Mouse (Mus musculus) forelimb bud, embryonic 11.5 days (tissue): ENCODE measurements around the gene Kcnk5.

Experiments
- DNase-seq: peaks from one replicate; pipeline ENCODE4 v3.0.0-alpha.2; 2012; ENCODE audit warnings: low read depth, low spot score

Kcnk5 gene

DNA sequence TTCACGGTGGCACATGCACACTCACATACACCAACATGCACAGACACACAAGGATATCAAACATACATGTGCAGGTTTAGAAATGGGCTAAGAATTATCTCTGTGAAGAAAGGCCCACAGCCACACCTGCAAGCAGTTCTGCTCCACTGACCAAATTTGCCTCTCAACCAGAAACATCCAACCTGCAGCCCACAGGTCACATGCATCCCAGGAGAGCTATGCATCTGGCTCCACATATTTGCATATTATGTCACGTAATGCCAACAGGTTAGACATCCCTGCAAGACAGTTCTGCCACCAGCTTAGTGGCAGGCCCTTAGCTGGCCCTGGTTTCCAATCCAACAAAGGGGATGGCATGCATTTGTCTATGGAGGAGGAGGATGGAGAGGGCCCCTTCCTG, 13.6 kb downstream of the Kcnk5 start:
- no peak for DNase-seq

DNA sequence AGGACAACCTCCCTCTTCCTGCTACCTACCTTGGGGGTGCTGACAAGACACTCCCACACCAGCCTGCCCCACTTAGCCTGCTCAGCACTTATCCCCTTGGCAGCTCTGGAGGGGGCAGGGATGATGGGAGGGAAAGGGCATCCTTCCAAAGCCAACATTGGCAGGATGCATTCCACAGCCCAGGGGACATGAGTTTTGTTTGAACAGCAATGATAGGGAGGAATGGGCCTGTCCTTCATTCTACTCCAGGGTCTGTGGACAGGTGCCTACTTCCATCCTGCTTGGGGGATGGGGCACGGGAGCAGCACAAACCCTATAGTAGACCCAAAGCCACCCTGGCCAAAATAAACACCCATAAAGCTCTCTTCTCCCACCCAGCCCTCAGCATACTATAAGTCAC, 16.2 kb downstream of the Kcnk5 start:
- no peak for DNase-seq

DNA sequence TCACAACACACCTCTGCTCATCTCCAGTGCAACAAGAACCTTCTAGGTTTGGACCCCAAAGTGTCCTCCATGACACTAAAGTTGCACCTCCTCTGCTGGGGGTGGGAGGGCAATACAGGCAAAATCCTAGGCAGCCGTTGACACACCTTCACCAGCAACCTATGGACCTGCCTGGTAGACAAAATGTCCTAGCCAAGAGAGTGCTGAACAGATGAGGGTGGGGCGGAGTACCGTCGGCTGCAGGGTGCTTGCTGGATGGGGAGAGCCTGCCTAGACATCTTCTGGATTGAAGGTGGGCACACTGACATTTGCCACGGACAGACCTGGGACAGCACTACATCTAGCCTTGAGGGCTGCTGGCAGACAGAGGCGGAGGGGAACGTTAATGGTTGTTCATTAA, 17.2 kb downstream of the Kcnk5 start:
- DNase-seq, result no peak

DNA sequence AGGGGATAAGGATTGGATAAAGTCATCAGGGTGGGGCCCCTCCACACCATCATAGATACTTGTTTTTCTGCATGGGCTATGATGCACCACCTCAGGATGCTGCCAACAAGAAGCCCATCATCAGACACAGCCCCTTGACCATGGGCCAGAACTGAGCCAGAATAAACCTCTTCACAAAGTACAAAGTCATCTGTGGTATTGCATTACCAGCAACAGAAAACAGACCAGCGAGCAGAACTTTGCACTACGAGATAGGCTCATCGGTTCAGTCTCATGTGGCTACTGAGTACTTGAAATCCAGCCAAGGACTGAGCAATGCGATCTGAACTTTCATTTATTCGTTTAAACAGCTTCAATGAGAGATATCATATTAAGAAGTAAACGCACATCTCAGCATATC, 18.9 kb downstream of the Kcnk5 start:
- no peak for DNase-seq

DNA sequence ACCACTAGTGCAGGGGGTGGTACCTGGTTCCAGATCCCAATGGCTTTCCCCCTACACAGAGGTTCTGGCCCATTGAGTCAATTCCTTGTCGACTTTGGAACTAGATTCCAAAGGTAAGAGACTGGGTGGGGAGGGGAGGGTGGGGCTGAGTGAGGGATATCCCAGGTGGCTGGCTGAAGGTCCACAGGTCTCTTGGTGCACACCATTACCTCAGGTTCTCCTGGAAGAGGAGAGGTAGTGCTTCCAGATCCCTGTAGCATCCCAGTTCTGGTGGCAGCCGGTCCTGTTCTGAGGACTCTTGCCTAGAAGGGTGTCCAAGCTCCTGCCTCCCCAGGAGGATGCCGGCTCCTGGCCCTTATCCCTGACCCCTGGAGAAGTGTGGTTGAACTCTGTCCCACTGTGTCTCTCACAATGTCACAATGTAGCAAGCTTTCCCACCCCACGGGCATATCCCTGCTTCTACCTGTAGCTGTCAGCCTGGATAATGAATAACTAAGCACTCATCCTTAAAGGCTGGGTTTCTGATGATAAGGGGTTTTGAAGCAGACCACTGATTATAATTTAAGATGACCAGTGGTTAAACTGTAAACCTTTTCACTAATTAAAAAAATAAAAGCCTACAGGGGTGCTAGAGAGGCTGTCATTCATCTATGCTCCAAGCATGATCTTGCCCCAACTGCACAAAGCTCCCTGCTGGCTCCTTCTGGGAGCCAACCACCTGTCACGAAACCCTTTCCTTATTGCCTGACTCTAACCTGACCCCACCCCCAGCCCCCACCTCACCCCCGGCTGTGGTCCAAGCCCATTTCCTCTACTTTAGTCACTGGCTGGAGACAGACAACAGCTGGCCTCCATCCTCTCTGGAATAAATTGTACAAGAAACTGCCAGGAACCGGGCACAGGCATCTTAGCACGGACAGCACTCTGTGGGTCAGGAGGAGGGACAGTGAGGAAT, 22.6 kb downstream of the Kcnk5 start:
- DNase-seq, result no peak

DNA sequence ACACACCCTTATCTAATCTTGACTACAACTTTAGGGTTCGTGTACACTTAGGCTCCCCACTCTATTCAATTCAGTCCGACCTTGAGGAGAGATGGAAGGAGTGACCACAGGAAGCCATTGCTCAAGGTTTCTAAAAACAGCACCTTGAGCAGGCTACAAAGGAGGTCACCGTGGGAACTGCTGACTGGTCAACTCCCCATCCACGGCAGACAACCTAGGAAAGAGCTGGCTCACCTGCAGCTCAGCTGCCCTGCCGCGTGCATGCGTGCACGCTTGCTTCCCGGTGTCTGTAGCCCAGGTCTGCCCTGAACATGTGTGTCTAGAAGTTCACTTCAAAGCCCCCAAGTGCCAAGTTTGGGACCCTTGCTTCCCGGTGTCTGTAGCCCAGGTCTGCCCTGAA, 24.0 kb downstream of the Kcnk5 start:
- DNase-seq, result no peak

DNA sequence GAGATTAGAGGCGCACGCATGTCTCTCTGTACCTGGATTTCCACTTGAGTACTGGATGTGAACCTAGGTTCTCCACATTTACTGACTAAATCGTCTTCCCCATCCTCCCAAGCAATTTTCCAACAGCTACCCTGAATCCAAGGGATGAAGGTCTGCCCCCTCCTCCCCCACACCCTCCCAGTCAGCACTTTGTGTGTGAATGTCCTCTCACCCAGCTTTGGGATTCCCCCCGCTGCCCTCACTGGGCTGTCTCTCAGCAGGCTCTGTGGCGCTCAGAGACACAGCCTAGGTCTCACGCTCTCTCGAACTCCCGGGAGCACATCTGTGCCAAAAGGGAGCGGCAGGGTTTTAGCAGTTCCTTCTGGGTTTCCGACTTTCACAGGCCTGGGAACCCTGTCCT, 25.9 kb downstream of the Kcnk5 start:
- no peak for DNase-seq

DNA sequence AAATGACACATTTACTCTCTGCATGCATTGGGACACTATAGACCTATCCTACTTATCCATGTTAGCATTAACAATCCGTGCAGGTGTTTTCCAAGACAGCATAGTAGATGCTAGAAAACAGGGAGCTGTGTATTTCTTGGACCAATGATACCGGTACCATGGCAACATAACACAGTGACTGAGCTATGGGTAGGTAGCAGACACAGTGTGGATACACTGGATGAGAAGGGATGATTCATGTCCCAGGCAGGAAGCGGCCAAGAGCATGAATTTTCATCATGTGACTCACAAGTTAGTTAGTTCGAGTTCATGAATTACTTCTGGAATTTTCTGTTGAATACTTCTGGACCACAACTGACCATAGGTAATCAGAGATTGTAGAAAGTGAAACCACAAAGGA, 26.7 kb downstream of the Kcnk5 start:
- DNase-seq, result no peak

DNA sequence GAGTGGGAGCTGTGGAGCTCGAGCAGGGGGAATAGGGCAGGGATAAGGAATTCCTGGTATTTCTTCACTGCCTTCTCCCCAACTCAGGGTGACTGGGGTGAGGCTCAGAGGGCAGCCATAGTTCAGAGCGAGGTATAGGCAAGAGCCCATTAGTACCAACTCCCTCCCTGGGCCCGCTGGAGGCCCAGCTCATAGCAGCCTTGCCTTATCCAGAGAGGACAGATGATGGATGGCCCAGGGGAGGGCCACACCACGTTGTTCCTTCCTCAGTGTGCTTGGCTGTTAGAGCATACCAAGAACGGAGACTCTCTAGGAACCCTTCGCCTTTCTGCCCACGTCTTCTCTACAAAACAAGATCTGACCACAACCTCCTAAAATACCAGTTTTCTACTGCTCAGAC, 27.4 kb downstream of the Kcnk5 start:
- DNase-seq, result no peak

DNA sequence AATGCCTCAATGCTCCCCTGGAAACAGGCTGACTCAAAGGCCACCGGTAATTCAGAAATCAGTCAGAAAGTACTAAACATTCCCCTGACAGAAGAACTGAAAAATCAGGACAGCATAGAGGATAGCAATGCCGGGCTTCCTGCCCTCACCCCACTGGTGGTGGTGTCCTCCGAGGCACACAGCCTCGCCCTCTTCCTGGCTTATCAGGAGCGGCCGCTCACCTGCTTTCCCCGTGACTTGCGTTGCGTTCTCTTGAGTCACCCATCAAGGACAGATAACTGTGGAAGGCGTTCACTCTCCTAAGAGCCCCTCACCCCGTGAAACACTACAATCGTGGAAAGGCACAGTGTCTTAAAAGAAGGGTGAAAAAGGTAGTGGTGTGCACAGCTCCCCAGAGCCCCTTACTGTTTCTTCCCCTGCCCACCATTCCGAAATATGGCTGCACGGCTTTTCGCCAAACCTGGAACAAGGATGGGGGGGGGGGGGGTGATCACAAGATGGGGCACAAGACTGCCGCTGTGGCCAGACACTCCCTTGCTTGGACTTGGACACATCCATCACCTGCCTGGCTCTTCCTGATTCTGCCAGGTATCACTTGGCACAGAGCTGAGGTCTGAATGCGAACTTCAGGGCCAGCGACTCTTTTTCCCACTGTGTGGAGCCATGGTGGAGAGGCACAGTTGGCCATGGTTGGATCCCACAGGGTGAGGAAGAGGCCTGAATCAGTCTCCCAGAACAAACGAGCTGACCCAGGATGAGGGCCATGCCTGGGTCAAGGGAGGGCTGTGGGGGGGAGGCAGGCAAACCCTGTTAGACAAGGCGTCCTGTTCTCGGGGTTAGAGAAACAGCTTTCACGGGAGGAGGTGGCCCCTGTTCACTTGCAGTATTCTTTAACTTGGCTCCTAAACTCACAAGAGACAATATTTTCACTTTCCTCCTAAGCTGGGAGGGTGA, 32.2 kb downstream of the Kcnk5 start:
- no peak for DNase-seq

DNA sequence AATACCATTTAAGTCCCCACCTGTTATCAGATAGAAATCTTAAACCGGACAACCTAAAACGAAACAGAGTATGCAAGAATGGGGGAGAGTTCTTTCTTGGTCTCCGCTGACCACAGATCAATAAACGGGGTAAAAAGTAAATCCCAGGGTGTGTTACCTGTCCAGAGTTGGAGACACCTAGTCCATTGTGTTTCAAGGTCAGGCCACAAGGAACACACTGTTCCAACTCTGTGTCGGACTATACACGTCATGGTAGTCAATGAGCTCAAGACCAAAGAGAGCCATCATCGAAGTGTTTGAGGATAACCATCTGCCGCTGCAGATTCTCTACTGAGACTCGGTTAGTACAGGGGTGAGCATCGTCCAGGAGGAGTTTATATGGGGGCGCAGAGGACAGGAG, 33.1 kb downstream of the Kcnk5 start:
- DNase-seq, result no peak

DNA sequence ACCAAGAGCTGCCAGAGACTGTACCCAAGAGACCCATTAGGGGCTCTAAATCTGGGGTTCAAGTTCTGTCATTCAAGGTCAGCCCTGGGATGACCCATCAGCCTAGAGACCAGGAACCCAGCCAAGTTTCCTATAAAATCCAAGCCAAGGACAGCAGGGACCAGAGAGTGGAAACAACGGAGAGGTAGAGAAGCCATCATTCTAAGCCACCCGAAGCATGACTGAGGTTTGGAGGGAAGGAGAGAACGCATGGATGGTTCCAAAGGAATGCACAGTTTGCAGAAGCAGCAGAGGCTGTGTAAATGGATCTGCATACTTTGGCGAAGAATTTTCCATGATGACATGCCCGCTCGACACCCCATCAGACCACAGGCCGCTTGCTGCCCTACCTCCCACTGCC, 33.8 kb downstream of the Kcnk5 start:
- no peak for DNase-seq

DNA sequence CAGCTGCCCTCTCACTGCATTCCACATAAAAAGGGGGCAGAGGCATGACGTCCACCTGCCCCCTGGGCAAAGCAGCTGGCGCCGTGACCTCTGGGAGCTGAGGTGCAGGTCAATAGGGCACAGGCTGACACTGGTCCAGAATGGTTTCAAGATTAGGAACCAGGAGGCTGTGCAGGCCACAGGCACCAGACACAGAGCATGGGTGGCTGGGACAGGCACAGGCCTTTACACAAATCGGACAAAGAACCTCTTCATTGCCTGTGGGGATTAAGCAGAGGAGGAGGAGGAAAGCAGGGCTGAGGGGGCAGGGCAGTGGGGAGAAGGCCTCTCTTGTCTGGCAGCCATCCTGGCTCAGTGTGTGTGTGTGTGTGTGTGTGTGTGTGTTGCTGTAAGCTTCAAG, 37.5 kb downstream of the Kcnk5 start:
- no peak for DNase-seq

DNA sequence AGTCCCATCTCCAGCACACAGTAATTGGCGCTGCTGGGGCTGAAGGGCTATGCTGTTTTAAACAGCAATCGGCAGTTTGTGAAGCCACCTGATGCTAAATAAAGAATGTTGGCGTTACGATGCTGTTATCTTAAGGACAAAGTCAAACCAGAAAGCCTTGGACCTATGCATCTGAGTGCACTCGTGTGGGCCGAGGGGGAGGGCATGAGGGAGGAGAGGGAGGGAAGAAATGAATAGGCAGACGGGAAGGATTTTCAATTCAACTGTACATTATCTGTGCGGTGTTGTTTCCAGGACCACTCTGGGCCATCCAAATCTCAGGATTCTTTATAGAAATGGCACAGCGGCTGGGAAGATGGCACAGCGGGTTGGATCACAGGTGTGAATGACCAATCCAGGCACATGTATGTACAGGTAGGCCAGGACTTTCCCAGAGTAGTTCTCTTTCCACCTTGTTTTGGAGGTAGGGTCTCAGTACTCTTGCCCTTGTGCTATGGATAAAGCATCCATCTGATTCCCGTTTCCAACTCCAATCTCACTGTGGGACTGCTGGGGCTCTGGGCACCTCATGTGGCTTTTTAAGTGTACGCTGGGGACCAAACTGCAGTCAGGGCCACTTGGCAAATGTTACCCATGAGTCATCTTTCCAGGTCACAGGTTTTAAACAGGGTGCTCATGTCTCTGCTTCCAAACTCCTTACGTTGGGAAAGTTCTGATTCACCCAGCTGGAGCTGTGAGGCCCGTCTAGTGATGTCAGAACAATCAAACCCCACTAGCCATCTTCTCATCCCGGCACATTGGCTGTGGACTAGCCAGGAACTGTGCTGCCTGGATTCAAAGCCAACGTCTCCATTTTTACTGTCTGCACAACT, 42.9 kb downstream of the Kcnk5 start, which contains the start of gene Saysd1:
Gene Saysd1, minus strand, starts transcription at position 51 of the 872 bp plus-strand sequence.
- no peak for DNase-seq

DNA sequence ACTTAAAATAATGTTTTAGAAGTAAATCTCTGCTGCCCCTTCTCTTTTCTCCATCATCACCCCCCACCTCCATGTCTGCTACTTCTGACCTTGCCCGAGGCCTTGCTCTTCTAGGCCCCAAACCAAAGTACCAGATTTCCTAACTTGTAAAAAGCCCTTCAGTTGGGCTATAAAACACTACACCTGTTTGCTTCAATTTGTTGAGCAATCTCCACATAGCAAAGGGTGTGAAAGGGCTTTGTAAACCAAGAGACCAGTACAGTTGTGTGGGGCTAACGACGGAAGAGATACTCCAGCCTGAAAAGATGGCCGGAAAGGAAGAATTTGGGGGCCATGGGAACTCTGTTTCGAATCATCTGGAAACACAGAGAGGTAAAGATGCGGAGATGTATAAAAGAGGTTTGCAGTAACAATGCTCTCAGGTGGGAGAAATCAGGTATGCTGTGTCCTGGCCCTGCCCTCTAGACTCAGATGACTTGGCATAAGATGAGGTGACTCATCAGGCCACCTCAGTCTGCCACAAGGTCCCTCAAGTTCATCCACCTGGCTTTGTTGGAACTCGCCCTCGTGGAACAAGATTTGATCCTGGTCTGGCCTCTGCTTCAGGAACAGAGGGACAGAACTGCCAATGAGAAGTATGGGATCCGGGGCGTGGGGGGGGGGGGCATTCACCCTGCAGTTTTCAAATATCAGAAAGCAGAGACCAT, 46.5 kb downstream of the Kcnk5 start:
- no peak for DNase-seq

DNA sequence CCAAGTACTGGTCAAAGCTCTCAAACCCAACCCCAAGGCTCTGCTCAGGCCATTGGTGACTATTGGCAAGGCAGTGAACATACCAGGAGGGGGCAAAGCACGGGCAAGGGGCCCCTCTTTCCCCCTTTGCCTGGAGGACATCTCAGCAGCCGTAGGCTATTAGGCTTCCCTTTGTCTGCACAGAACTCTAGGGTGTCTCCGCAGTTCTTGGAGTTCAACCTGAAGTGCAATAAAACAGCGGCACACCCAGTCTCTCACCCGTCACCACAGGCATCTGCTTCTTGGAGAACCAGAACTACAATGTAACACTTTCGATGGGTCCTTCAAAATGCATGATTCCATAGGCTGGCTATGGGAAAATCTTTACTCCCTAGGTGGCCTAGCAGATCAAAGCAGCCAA, 53.4 kb downstream of the Kcnk5 start:
- no peak for DNase-seq

DNA sequence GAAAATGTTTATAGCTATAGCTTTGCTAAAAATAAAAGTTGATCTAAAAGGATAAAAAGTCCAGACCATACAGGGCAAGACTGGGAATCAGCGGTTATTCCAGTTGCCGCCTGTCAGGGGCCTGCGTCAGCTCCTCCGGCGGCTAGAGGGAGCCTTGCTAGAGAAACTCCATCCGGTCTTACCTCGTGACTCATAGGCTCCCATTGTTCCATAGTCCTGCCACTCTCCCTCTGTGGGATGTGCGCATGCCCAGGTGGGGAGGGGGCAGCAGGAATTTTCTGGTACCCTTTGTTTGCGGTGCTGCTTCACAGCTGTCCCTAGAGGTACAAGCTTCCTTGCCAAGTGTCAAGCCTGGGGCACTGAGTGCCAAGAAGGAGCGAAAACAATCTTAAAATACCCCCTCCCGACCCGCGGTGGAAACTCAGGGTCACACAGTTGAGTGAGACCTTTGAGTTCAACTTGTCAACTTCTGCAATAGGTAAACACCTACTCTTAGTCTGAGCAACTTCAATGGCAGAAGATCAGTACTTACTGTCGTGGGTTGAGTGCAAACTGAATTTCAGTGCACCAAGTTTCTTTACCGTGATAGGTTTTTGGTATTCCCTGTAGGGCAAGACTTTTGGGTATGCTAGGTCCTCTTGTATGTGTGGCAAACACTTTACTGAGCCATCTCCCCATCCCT, 54.1 kb downstream of the Kcnk5 start:
- DNase-seq, result no peak

DNA sequence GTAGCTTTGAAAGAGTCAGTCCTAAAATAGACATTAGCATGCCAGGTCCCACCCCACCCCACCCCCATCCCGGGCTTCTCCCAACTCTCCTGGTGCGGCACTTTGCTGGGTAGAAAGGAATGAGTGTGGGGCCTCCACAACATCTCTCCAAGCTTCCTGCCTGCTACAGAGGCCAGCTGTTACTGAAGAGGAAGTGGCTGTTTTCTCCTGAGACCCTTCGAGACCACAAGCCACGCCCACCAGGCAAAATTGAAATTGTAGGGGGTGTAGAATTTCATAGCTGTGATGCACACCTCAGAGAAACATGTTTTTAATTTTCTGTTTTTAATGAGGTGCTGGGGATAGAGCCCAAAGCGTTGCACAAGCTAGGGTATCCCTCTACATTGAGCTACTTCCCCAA, 60.7 kb downstream of the Kcnk5 start:
- peak; percentile 46 for DNase-seq

DNA sequence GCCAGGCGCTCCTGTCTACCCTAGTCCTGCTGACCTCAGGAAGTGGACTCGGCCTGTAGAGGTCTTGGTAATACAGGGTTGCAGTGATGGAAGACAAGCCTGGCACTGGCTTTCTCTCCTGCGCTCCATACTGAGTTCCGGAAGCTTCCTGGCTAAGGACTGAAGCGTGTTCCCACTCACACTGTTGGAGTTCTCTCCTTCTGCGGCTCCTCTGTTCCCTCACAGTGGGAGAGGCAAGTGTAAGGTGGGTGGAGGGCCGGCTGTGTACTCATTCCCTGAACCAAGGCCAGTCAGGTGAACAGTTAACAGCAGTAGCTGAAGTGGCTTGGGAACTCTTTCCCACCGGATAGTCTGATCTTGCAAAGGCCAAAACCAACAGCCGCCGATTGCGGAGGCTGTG, 61.6 kb downstream of the Kcnk5 start:
- DNase-seq, result no peak

DNA sequence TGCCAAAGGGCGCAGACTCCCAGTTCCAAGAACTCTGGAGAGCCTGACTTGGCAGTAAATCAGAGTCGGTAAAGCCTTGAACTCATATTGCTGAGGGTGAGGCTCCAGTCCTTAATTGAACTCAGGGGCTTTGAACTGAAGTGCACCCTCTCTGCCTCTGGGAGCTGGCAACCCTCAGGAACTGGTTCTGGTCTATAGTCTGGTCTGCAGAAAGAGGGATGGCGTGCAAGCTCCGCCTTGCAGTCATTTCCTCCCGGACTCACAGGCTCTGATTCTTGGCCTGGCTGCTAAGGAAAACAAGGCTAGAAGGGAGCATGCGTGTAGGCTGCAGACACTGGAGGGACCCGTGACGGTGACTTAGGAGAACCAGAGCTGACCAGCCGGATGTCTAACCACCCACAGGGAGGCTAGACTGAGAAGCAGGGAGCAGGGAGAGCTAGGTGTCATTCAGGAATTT, 65.4 kb downstream of the Kcnk5 start:
- no peak for DNase-seq
